Mouse (Mus musculus): Measurements from ENCODE around the gene Pigk.

- TF ChIP-seq CTCF (IDR thresholded peaks at IDR 0.05; ENCODE audit: extremely low read depth, insufficient read depth, insufficient read length, insufficient replicate concordance) (no peak), POLR2A (IDR thresholded peaks at IDR 0.05; ENCODE audit: low read depth, low read length) (no peak)
Measured at GRCm38 (mm10) chr3:152749881-152750280, 36.0 kb downstream of the Pigk start.

All from spleen, adult 2 months (tissue).